Mouse (Mus musculus): ENCODE results near the gene Olfr1487.
"Not testable (repeated sequence)": the region's sequence is repeated elsewhere in the genome, so short reads cannot be mapped to it uniquely, and the experiment has no call there.

Gene Olfr1487

DNA sequence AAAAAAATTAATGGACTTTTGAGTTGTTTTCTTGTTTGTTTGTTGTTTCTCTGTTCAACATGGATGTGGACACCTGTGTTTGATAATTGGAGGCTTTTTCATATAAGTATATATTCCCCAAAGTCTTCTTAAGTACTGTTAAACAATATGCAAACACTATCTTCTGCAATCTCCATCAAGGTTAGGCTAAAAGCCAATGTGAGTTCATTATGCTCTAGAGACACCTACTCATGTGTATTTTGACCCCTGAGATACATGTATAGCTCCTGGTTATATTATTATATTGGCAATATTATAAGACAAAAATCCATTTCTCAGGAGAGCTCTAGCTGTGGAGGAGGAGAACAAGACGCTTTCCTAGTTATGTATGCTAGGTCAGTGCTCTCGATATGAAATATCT is at the start of gene Olfr1487:
TSS of gene Olfr1487 (plus strand) at position 301 of the 400 bp plus-strand sequence.
- in situ Hi-C loops (cut with MboI, MseI) = not testable (repeated sequence)

DNA sequence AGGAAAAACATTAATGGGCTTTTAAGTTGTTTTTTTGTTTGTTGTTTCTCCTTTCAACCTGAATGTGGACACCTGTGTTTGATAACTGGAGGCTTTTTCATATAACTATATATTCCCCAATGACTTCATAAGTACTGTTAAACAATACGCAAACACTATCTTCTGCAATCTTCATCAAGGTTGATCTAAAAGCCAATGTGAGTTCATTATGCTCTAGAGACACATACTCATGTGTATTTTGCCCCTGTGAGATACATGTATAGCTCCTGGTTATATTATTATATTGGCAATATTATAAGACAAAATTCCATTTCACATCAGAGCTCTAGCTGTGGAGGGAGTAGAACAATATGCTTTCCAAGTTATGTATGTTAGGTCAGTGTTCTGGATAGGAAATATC is 34.0 kb upstream of the Olfr1487 start, which contains the start of gene Olfr1484:
TSS of gene Olfr1484 (plus strand) at position 301 of the 400 bp plus-strand sequence.
- in situ Hi-C loops (cut with MboI, MseI) = no loop called here

DNA sequence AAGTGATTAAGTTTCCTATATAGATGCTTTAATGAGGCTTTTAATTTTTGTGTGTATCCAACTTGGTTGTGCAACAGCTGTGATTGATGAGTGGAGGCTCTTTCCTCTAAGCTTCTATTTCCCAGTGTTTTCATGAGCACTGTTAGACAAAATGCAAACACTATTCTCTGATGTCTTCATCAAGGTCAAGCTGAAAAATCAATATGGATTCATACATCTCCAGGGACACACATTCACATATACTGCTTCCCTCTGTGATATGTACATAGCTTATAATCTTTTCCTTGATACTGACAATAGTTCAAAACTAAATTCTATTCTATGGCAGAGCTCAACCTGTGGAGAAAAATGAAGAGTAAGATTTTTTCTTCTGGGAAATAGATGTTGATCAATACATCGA is 14.1 kb downstream of the Olfr1487 start, which contains the start of gene Olfr1489:
TSS of gene Olfr1489 (plus strand) at position 301 of the 400 bp plus-strand sequence.
- in situ Hi-C loops (cut with MboI, MseI) = loop anchor here in 1 of 2 experiments (10.0 kb wide), 1 partner anchor 57 kb away; no protein-coding TSS in a partner anchor

DNA sequence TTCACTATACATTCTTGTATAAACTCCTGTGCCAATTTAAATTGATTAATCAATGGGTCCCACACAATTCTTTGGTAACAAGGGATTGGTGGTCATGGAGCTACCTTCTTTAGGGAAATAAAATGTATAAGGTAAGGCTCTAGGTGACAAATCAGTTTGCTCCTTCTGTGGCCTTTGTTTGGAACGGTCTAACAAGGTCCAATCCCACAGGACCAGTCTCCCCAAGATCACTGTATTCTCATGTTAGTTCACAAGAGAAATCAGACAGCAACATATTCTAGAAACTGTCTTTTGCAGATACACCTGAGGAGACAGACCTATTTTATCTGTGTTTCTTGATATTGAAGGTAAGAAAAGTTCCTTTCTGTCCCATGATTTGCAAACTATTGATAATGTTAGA is 33.6 kb downstream of the Olfr1487 start, which contains the start of gene Olfr1490:
TSS of gene Olfr1490 (plus strand) at position 301 of the 400 bp plus-strand sequence.
- in situ Hi-C loops (cut with MboI, MseI) = loop anchor here in 1 of 2 experiments (25.0 kb wide), 1 partner anchor 1412 kb away; no protein-coding TSS in a partner anchor
